Mouse (Mus musculus) limb, embryonic 13.5 days (tissue): ENCODE results near the gene Usp38. TPM values are rescaled to one million over a fixed set of nuclear protein-coding genes. Genes with fewer than 3 reads are reported as not detected.

Experiments
- ATAC-seq: fragments of 200-750 bp; cut with Nextera tagmentation; 2 replicates; pipeline ENCODE4 v1.8.0; 2017; ENCODE audit warnings: low read depth, moderate number of reproducible peaks, moderate TSS enrichment; ENCODE audit not compliant: low FRiP score
- H3K27ac ChIP-seq: fragments of 300-500 bp; sonication (generic); 2 replicates; pipeline ENCODE4 v1.5.1; 2015; ENCODE audit warnings: inconsistent platforms, mild to moderate bottlenecking, moderate library complexity
- H3K27me3 ChIP-seq: fragments of 300-500 bp; sonication (generic); 2 replicates; pipeline ENCODE4 v1.6.1; 2015; ENCODE audit warnings: mild to moderate bottlenecking, inconsistent platforms
- H3K36me3 ChIP-seq: fragments of 300-500 bp; sonication (generic); 2 replicates; pipeline ENCODE4 v1.6.1; 2015; ENCODE audit warnings: inconsistent platforms, mild to moderate bottlenecking, moderate library complexity
- H3K4me1 ChIP-seq: fragments of 300-500 bp; sonication (generic); 2 replicates; pipeline ENCODE4 v1.6.1; 2015; ENCODE audit warnings: inconsistent platforms
- H3K4me2 ChIP-seq: fragments of 300-500 bp; sonication (generic); replicated peaks from 2 replicates; pipeline ENCODE4 v1.6.1; 2015; ENCODE audit warnings: inconsistent platforms, mild to moderate bottlenecking, moderate library complexity
- H3K4me3 ChIP-seq: fragments of 300-500 bp; sonication (generic); 2 replicates; pipeline ENCODE4 v1.5.1; 2015; ENCODE audit warnings: moderate library complexity, mild to moderate bottlenecking, inconsistent platforms
- H3K9ac ChIP-seq: fragments of 300-500 bp; sonication (generic); 2 replicates; pipeline ENCODE4 v1.6.1; 2015; ENCODE audit warnings: mild to moderate bottlenecking, inconsistent platforms
- H3K9me3 ChIP-seq: fragments of 300-500 bp; sonication (generic); 2 replicates; pipeline ENCODE4 v1.6.1; 2016; ENCODE audit warnings: inconsistent platforms
- WGBS: fragments of 180-500 bp; shearing (Covaris S2); methylation state at CpG from one replicate; pipeline ENCODE4 v1.1.7; 2015; 5-methylcytosine and 5-hydroxymethylcytosine counted together
- polyA plus RNA-seq: library from polyadenylated mRNA; unstranded; fragments of >200 nt; fragmentation: Nextera tagmentation; extraction: Ambion mirVana; gene quantifications from 2 replicates; pipeline ENCODE4 v1.2.1, GENCODE M21; 2015

Usp38 gene
- polyA plus RNA-seq, 1 experiment from 2014 or later = 19.2 TPM

- Histone ChIP-seq H3K4me3 (no peak overlapping the region), H3K9ac (no peak overlapping the region), H3K4me2 (no peak overlapping the region), H3K27ac (no peak overlapping the region), H3K9me3 (peaks cover 15% of the 10 kb centered on the region), H3K27me3 (no peaks in the 10 kb centered on the region), H3K4me1 (peaks cover 14% of the 10 kb centered on the region), H3K36me3 (no peaks in the 10 kb centered on the region)
- whole genome bisulfite sequencing = 51% methylated on average over 9 of the region's 9 CpGs
- ATAC-seq = peak; percentile 75; the same call in 1 of the 2 replicates
Measured at GRCm38 (mm10) chr8:80959588-80960268, 55.0 kb downstream of the Usp38 start.

- H3K36me3 ChIP-seq = no peaks in the 10 kb centered on the region
- H3K9ac ChIP-seq = no peak overlapping the region
- no peaks in the 10 kb centered on the region for H3K27me3 ChIP-seq
- H3K4me1 ChIP-seq = peaks cover 14% of the 10 kb centered on the region
- ATAC-seq = no peak
- WGBS = 66% methylated on average over 5 of the region's 5 CpGs
- H3K9me3 ChIP-seq = peaks cover 15% of the 10 kb centered on the region
- no peak overlapping the region for H3K4me3 ChIP-seq
- no peak overlapping the region for H3K27ac ChIP-seq
- H3K4me2 ChIP-seq = no peak overlapping the region
Measured at GRCm38 (mm10) chr8:80957776-80958175, 57.0 kb downstream of the Usp38 start.

GRCm38 (mm10) chr8:80952973-80953372 is 61.8 kb downstream of the Usp38 start:
- H3K27me3 ChIP-seq = no peaks in the 10 kb centered on the region
- H3K36me3 ChIP-seq = no peaks in the 10 kb centered on the region
- H3K9ac ChIP-seq = no peak overlapping the region
- no peak overlapping the region for H3K27ac ChIP-seq
- no peak overlapping the region for H3K4me2 ChIP-seq
- no peak overlapping the region for H3K4me3 ChIP-seq
- ATAC-seq = no peak
- peaks cover 15% of the 10 kb centered on the region for H3K9me3 ChIP-seq
- WGBS = 56% methylated on average over 3 of the region's 3 CpGs
- no peaks in the 10 kb centered on the region for H3K4me1 ChIP-seq

GRCm38 (mm10) chr8:80952235-80952915 is 62.4 kb downstream of the Usp38 start:
- no peak for ATAC-seq

GRCm38 (mm10) chr8:80948405-80949183 is 66.1 kb downstream of the Usp38 start:
- H3K4me3 ChIP-seq = no peak overlapping the region
- no peak overlapping the region for H3K27ac ChIP-seq
- H3K9ac ChIP-seq = no peak overlapping the region
- H3K36me3 ChIP-seq = no peaks in the 10 kb centered on the region
- ATAC-seq = no peak
- H3K9me3 ChIP-seq = no peaks in the 10 kb centered on the region
- WGBS = 62% methylated on average over 7 of the region's 7 CpGs
- H3K4me1 ChIP-seq = no peaks in the 10 kb centered on the region
- no peaks in the 10 kb centered on the region for H3K27me3 ChIP-seq
- no peak overlapping the region for H3K4me2 ChIP-seq

More at GRCm38 (mm10) chr8:80952235-80952915, 62.4 kb downstream of the Usp38 start:
- Histone ChIP-seq H3K9me3 (peaks cover 15% of the 10 kb centered on the region), H3K36me3 (no peaks in the 10 kb centered on the region), H3K4me3 (no peak overlapping the region), H3K27me3 (no peaks in the 10 kb centered on the region), H3K4me1 (no peaks in the 10 kb centered on the region), H3K4me2 (no peak overlapping the region), H3K9ac (no peak overlapping the region), H3K27ac (no peak overlapping the region)
- WGBS = 37% methylated on average over 6 of the region's 6 CpGs

GRCm38 (mm10) chr8:80943742-80944141 is 71.0 kb downstream of the Usp38 start:
- no peak for ATAC-seq
- WGBS = 89% methylated on average over 3 of the region's 3 CpGs

GRCm38 (mm10) chr8:80941621-80942020 is 73.1 kb downstream of the Usp38 start:
- ATAC-seq = no peak
- Histone ChIP-seq H3K27ac (no peak overlapping the region), H3K4me1 (peaks cover 24% of the 10 kb centered on the region), H3K4me3 (no peak overlapping the region), H3K9ac (no peak overlapping the region), H3K4me2 (no peak overlapping the region), H3K27me3 (no peaks in the 10 kb centered on the region), H3K36me3 (no peaks in the 10 kb centered on the region), H3K9me3 (no peaks in the 10 kb centered on the region)
- WGBS = 89% methylated on average over 3 of the region's 3 CpGs

More at GRCm38 (mm10) chr8:80943742-80944141, 71.0 kb downstream of the Usp38 start:
- no peak overlapping the region for H3K27ac ChIP-seq
- no peak overlapping the region for H3K4me2 ChIP-seq
- H3K4me3 ChIP-seq = no peak overlapping the region
- H3K36me3 ChIP-seq = no peaks in the 10 kb centered on the region
- H3K9ac ChIP-seq = no peak overlapping the region
- H3K27me3 ChIP-seq = no peaks in the 10 kb centered on the region
- H3K4me1 ChIP-seq = peaks cover 10% of the 10 kb centered on the region
- no peaks in the 10 kb centered on the region for H3K9me3 ChIP-seq

GRCm38 (mm10) chr8:80937814-80938650 is 76.7 kb downstream of the Usp38 start:
- 30% methylated on average over 15 of the region's 15 CpGs for WGBS
- Histone ChIP-seq H3K9ac (no peak overlapping the region), H3K4me2 (peak overlapping the region; percentile 30), H3K36me3 (no peaks in the 10 kb centered on the region), H3K27me3 (no peaks in the 10 kb centered on the region), H3K9me3 (no peaks in the 10 kb centered on the region), H3K4me1 (peaks cover 24% of the 10 kb centered on the region), H3K27ac (peak overlapping the region; percentile 66; the same call in 1 of the 2 replicates), H3K4me3 (no peak overlapping the region)
- ATAC-seq = peak; percentile 86

Other genes with a start within 250 kb of the Usp38 start
- gene Gab1, start 134.4 kb downstream of the Usp38 start, polyA plus RNA-seq = 21.9 and 24.3 TPM in 2 replicates